Mouse (Mus musculus) heart, postnatal 10 days (tissue): ENCODE measurements around the gene Nkx2-5. TPM values are rescaled to one million over a fixed set of nuclear protein-coding genes. Genes with fewer than 3 reads are reported as not detected.

Experiments used
- DNase-seq, 2 experiments: peaks; one replicate each; pipeline ENCODE4 v3.0.0; 2021
- intact Hi-C: fragments of 180-260 bp; cut with DNase I; formaldehyde crosslinking; loops from one replicate; pipeline ENCODE4 v1.15.1; 2025
- total RNA-seq, 2 experiments: library from RNA; stranded (reverse); gene quantifications; 2 replicates each; pipeline ENCODE4 v1.2.3; 2021

Gene Nkx2-5
- total RNA-seq, 2 experiments from 2014 or later, result 77.5 to 93.1 TPM

- DNase-seq, result no peak
- intact Hi-C loops, result loop anchor here (2.0 kb wide), 2 partner anchors 18 to 34 kb away; no protein-coding TSS in a partner anchor
Observed at GRCm38 (mm10) chr17:26851136-26851460, 6.3 kb upstream of the Nkx2-5 start.

- intact Hi-C loops, result loop anchor here (2.0 kb wide), 2 partner anchors 18 to 34 kb away; no protein-coding TSS in a partner anchor
Observed at GRCm38 (mm10) chr17:26850358-26851135, 5.7 kb upstream of the Nkx2-5 start.

GRCm38 (mm10) chr17:26849746-26850357 is 5.0 kb upstream of the Nkx2-5 start:
- peak; percentile 45 to 61 for DNase-seq
- intact Hi-C loops, result loop anchor here (2.0 kb wide), 2 partner anchors 19 to 35 kb away; no protein-coding TSS in a partner anchor

More at GRCm38 (mm10) chr17:26850358-26851135, 5.7 kb upstream of the Nkx2-5 start:
- DNase-seq, result peak; percentile 73 to 74

GRCm38 (mm10) chr17:26849106-26849745 is 4.4 kb upstream of the Nkx2-5 start:
- DNase-seq, result peak in 1 of 2 experiments; percentile 24
- intact Hi-C loops, result no loop called here

- peak; percentile 44 to 45 for DNase-seq
- intact Hi-C loops, result no loop called here
Observed at GRCm38 (mm10) chr17:26848236-26848635, 3.4 kb upstream of the Nkx2-5 start.

GRCm38 (mm10) chr17:26847801-26848200 is 3.0 kb upstream of the Nkx2-5 start:
- intact Hi-C loops, result no loop called here
- DNase-seq, result peak in 1 of 2 experiments; percentile 46

GRCm38 (mm10) chr17:26846411-26846810 is 1.6 kb upstream of the Nkx2-5 start:
- intact Hi-C loops, result no loop called here
- DNase-seq, result peak in 1 of 2 experiments; percentile 29

- peak; percentile 48 to 51 for DNase-seq
- intact Hi-C loops, result no loop called here
Observed at GRCm38 (mm10) chr17:26845149-26846050, 591 bp upstream of the Nkx2-5 start.

GRCm38 (mm10) chr17:26844371-26844851 is 398 bp downstream of the Nkx2-5 start:
- peak; percentile 55 to 61 for DNase-seq
- intact Hi-C loops, result loop anchor here (5.0 kb wide), 1 partner anchor 43 kb away; no protein-coding TSS in a partner anchor

GRCm38 (mm10) chr17:26843696-26844236 is 1.0 kb downstream of the Nkx2-5 start:
- DNase-seq, result peak in 1 of 2 experiments; percentile 28
- intact Hi-C loops, result loop anchor here (5.0 kb wide), 1 partner anchor 44 kb away; no protein-coding TSS in a partner anchor

- intact Hi-C loops, result loop anchor here (5.0 kb wide), 1 partner anchor 44 kb away; no protein-coding TSS in a partner anchor
- DNase-seq, result peak in 1 of 2 experiments; percentile 16
Observed at GRCm38 (mm10) chr17:26843229-26843567, 1.6 kb downstream of the Nkx2-5 start.

GRCm38 (mm10) chr17:26842431-26843228 is 2.2 kb downstream of the Nkx2-5 start:
- intact Hi-C loops, result loop anchor here (5.0 kb wide), 1 partner anchor 45 kb away; no protein-coding TSS in a partner anchor
- peak in 1 of 2 experiments; percentile 16 for DNase-seq

- intact Hi-C loops, result loop anchor here (5.0 kb wide), 1 partner anchor 45 kb away; no protein-coding TSS in a partner anchor
Observed at GRCm38 (mm10) chr17:26841981-26842380, 2.8 kb downstream of the Nkx2-5 start.

GRCm38 (mm10) chr17:26840922-26841731 is 3.7 kb downstream of the Nkx2-5 start:
- peak; percentile 75 to 83 for DNase-seq
- intact Hi-C loops, result loop anchor here (5.0 kb wide), 1 partner anchor 46 kb away; no protein-coding TSS in a partner anchor

More at GRCm38 (mm10) chr17:26841981-26842380, 2.8 kb downstream of the Nkx2-5 start:
- peak; percentile 51 to 53 for DNase-seq

- intact Hi-C loops, result loop anchor here (5.0 kb wide), 1 partner anchor 47 kb away; no protein-coding TSS in a partner anchor
- peak in 1 of 2 experiments; percentile 16 for DNase-seq
Observed at GRCm38 (mm10) chr17:26840439-26840780, 4.4 kb downstream of the Nkx2-5 start.

GRCm38 (mm10) chr17:26839718-26840438 is 4.9 kb downstream of the Nkx2-5 start:
- intact Hi-C loops, result loop anchor here (5.0 kb wide), 1 partner anchor 47 kb away; no protein-coding TSS in a partner anchor
- DNase-seq, result peak; percentile 30 to 34
